Mouse (Mus musculus) lung, embryonic 16.5 days (tissue): ENCODE measurements around the gene Hist1h4f. TPM values are rescaled to one million over a fixed set of nuclear protein-coding genes. Genes with fewer than 3 reads are reported as not detected.
"Not testable (repeated sequence)": the region's sequence is repeated elsewhere in the genome, so short reads cannot be mapped to it uniquely, and the experiment has no call there.

Experiments used
- ATAC-seq: fragments of 200-750 bp; cut with Nextera tagmentation; 2 replicates; pipeline ENCODE4 v1.8.0; 2017; ENCODE audit warnings: low read depth, mild to moderate bottlenecking, moderate library complexity
- H3K27ac ChIP-seq: fragments of 300-500 bp; sonication (generic); 2 replicates; pipeline ENCODE4 v1.5.1; 2014; ENCODE audit warnings: mild to moderate bottlenecking, control low read depth, low read length
- H3K27me3 ChIP-seq: fragments of 300-500 bp; sonication (generic); 2 replicates; pipeline ENCODE4 v1.6.1; 2014; ENCODE audit warnings: low read depth, low read length, mixed read lengths; ENCODE audit not compliant: control insufficient read depth, insufficient read depth
- H3K36me3 ChIP-seq: fragments of 300-500 bp; sonication (generic); 2 replicates; pipeline ENCODE4 v1.6.1; 2014; ENCODE audit warnings: low read length; ENCODE audit not compliant: control insufficient read depth, insufficient read depth
- H3K4me1 ChIP-seq: fragments of 300-500 bp; sonication (generic); replicated peaks from 2 replicates; pipeline ENCODE4 v1.6.1; 2014; ENCODE audit warnings: low read length, mixed read lengths; ENCODE audit not compliant: control insufficient read depth, insufficient read depth
- H3K4me2 ChIP-seq: fragments of 300-500 bp; sonication (generic); 2 replicates; pipeline ENCODE4 v1.6.1; 2014; ENCODE audit warnings: low read depth, low read length, control low read depth
- H3K4me3 ChIP-seq: fragments of 300-500 bp; sonication (generic); 2 replicates; pipeline ENCODE4 v1.5.1; 2014; ENCODE audit warnings: mild to moderate bottlenecking, low read length, control low read depth
- H3K9ac ChIP-seq: fragments of 300-500 bp; sonication (generic); 2 replicates; pipeline ENCODE4 v1.6.1; 2014; ENCODE audit warnings: low read length, control low read depth
- H3K9me3 ChIP-seq: fragments of 300-500 bp; sonication (generic); 2 replicates; pipeline ENCODE4 v1.6.1; 2016; ENCODE audit warnings: low read length; ENCODE audit not compliant: control insufficient read depth
- WGBS: fragments of 180-500 bp; shearing (Covaris S2); extraction: QIAGEN DNeasy Blood & Tissue Kit; methylation state at CpG from one replicate; pipeline ENCODE4 v1.1.7; 2014; 5-methylcytosine and 5-hydroxymethylcytosine counted together
- polyA plus RNA-seq: library from polyadenylated mRNA; unstranded; fragments of >200 nt; fragmentation: Nextera tagmentation; extraction: Ambion mirVana; gene quantifications from 2 replicates; pipeline ENCODE4 v1.2.1, GENCODE M21; 2015

The Hist1h4f gene
- polyA plus RNA-seq, 1 experiment from 2014 or later = 0.78 TPM

GRCm38 (mm10) chr13:23576906-23577639 is 25.6 kb upstream of the Hist1h4f start:
- Histone ChIP-seq H3K9ac (peak overlapping the region; percentile 75), H3K4me1 (peaks cover 13% of the 10 kb centered on the region), H3K4me2 (peak overlapping the region; percentile 72), H3K9me3 (no peaks in the 10 kb centered on the region), H3K36me3 (no peaks in the 10 kb centered on the region), H3K4me3 (peak overlapping the region; percentile 58), H3K27ac (peak overlapping the region; percentile 80), H3K27me3 (no peaks in the 10 kb centered on the region)
- 18% methylated on average over 6 of the region's 6 CpGs for WGBS
- no peak for ATAC-seq

GRCm38 (mm10) chr13:23576351-23576881 is 25.0 kb upstream of the Hist1h4f start:
- Histone ChIP-seq H3K9me3 (no peaks in the 10 kb centered on the region), H3K4me3 (peak overlapping the region; percentile 58), H3K36me3 (no peaks in the 10 kb centered on the region), H3K4me2 (peak overlapping the region; percentile 72), H3K27me3 (no peaks in the 10 kb centered on the region), H3K9ac (peak overlapping the region; percentile 75), H3K27ac (peak overlapping the region; percentile 80), H3K4me1 (peaks cover 10% of the 10 kb centered on the region)
- no peak for ATAC-seq
- WGBS = 3% methylated on average over 7 of the region's 7 CpGs

DNA sequence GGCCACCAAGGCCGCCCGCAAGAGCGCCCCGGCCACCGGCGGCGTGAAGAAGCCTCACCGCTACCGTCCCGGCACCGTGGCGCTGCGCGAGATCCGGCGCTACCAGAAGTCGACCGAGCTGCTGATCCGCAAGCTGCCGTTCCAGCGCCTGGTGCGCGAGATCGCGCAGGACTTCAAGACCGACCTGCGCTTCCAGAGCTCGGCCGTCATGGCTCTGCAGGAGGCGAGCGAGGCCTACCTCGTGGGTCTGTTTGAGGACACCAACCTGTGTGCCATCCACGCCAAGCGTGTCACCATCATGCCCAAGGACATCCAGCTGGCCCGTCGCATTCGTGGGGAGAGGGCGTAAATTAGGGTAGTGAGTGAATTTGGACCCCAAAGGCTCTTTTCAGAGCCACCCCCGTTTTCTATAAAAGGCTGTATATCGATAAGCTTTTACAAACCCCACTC is 24.4 kb upstream of the Hist1h4f start:
- WGBS = 1% methylated on average over 8 of the region's 40 CpGs
- not testable (repeated sequence) for H3K36me3 ChIP-seq, ATAC-seq, H3K4me1 ChIP-seq, H3K27me3 ChIP-seq, H3K9me3 ChIP-seq
- H3K27ac ChIP-seq = peak overlapping the region; percentile 80
- peak overlapping the region; percentile 72 for H3K4me2 ChIP-seq
- H3K9ac ChIP-seq = peak overlapping the region; percentile 75
- H3K4me3 ChIP-seq = peak overlapping the region; percentile 58

- Histone ChIP-seq H3K4me2 (peak within 1 kb of the TSS; percentile 72), H3K36me3 (no peaks in the 10 kb centered on the region), H3K9me3 (no peaks in the 10 kb centered on the region), H3K27me3 (no peaks in the 10 kb centered on the region), H3K9ac (peak within 1 kb of the TSS; percentile 75), H3K4me3 (peak within 1 kb of the TSS; percentile 58), H3K4me1 (peaks cover 6% of the 10 kb centered on the region; the same call in 1 of the 2 replicates), H3K27ac (peak within 1 kb of the TSS; percentile 91)
- ATAC-seq = peak; percentile 55
- under 1% methylated on average over 18 of the region's 18 CpGs for WGBS
Observed at GRCm38 (mm10) chr13:23575271-23575851, 23.9 kb upstream of the Hist1h4f start, which contains the start of gene Hist1h3d. TSS of gene Hist1h3d (plus strand) at chr13:23575763.

GRCm38 (mm10) chr13:23574546-23575170 is 23.2 kb upstream of the Hist1h4f start:
- Histone ChIP-seq H3K4me2 (peak overlapping the region; percentile 55), H3K27ac (peak overlapping the region; percentile 91), H3K4me3 (peak overlapping the region; percentile 37), H3K9ac (peak overlapping the region; percentile 53; the same call in 1 of the 2 replicates)
- not testable (repeated sequence) for H3K27me3 ChIP-seq, H3K36me3 ChIP-seq, H3K9me3 ChIP-seq, H3K4me1 ChIP-seq
- ATAC-seq = peak; percentile 0; the same call in 1 of the 2 replicates
- 2% methylated on average over 4 of the region's 39 CpGs for WGBS

DNA sequence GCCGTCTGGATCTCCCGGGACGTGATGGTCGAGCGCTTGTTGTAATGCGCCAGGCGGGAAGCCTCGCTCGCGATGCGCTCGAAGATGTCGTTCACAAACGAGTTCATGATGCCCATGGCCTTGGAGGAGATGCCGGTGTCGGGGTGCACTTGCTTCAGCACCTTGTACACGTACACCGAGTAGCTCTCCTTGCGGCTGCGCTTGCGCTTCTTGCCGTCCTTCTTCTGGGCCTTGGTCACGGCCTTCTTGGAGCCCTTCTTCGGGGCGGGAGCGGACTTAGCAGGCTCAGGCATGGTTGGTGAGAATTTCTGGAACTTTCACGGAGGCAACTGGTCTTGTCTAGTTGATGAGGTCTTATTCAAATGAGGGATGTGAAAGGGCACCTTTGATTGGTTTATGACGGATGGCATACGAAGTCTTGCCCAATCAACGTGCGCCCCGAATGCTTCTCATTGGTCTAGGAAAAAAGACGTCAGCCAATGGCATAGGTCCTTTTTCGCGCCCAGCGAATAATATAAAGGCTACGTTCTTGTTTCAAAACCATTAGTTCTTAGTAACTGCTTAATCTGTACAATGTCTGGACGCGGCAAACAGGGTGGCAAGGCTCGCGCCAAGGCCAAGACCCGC is 22.6 kb upstream of the Hist1h4f start, which contains the start of the genes Hist1h2bf and Hist1h2ad:
Gene Hist1h2bf, minus strand, starts transcription at position 299 of the 627 bp plus-strand sequence.
Gene Hist1h2ad, plus strand, starts transcription at position 484 of the 627 bp plus-strand sequence.
- ATAC-seq = peak; percentile 89
- Histone ChIP-seq H3K27ac (peak within 1 kb of the TSS; percentile 91), H3K9ac (peak within 1 kb of the TSS; percentile 70), H3K4me2 (peak within 1 kb of the TSS; percentile 85), H3K4me3 (peak within 1 kb of the TSS; percentile 52)
- WGBS = 0% methylated on average over 27 of the region's 42 CpGs
- not testable (repeated sequence) for H3K9me3 ChIP-seq, H3K36me3 ChIP-seq, H3K4me1 ChIP-seq, H3K27me3 ChIP-seq

DNA sequence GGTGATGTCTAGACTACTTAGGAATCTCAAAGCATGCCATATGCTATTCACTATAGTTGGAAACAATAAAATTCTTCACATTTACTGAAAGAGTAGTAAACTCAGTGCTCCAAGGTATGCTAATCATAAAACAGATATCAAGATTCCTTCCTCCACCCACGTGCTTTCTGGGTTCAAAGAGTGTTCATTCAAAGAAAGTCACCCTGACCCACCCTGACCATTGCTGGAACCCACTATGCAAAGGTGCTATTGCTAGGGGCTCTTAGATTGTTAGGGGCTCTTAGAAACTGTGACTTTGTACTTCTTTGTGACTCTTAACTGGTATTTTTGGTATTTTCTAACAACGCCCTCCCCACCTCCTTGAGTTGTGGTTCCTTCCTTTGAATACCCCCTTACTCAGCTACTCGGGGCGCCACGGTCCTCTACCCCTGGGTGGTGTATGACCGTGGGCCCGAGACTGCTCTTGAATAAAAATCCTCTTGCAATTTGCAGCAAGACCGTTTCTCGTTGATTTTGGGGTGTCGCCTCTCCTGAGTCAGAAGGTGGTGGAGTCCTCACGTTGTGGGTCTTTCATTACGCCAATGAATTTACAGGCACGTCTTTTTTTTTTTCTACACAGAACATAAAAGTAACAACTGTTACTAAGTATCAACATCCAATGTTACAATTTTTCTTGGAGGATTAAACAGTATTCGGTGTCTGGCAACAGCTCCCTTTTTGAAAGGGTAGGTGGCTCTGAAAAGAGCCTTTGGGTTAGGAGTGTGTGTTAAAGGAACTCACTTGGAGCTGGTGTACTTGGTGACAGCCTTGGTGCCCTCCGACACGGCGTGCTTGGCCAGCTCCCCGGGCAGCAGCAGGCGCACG is 21.8 kb upstream of the Hist1h4f start:
- H3K36me3 ChIP-seq, H3K9me3 ChIP-seq, H3K27me3 ChIP-seq, ATAC-seq, H3K4me1 ChIP-seq: not testable (repeated sequence)
- Histone ChIP-seq H3K4me2 (peak overlapping the region; percentile 85), H3K4me3 (peak overlapping the region; percentile 52), H3K27ac (peak overlapping the region; percentile 91), H3K9ac (peak overlapping the region; percentile 70)
- 3% methylated on average over 17 of the region's 20 CpGs for WGBS
